Mouse (Mus musculus): ENCODE data around the gene St3gal3. TPM values are rescaled to one million over a fixed set of nuclear protein-coding genes. Genes with fewer than 3 reads are reported as not detected.

Gene St3gal3
- polyA plus RNA-seq, 2 experiments = 0.85 to 3.2 TPM

- Histone ChIP-seq H3K4me3 (ENCODE audit: insufficient read depth in 1 of 2, low read depth in 2 of 2, low read length in 2 of 2) (no peak overlapping the region), H3K9me3 (ENCODE audit: control insufficient read depth, low read length) (no peaks in the 10 kb centered on the region), H3K4me2 (ENCODE audit: low read depth) (no peak overlapping the region), H3K27me3 (ENCODE audit: control insufficient read depth, insufficient read depth, low read length) (no peaks in the 10 kb centered on the region), H3K36me3 (replicated peaks; ENCODE audit: control insufficient read depth, insufficient read depth, low read depth) (no peaks in the 10 kb centered on the region), H3K27ac (no peak overlapping the region), H3K4me1 (replicated peaks; ENCODE audit: control insufficient read depth in 2 of 2, insufficient read depth in 2 of 2, low read length in 1 of 2) (peaks cover 0 to 4% of the 10 kb centered on the region in 2 experiments; a peak in 1 of 4 replicates), H3K9ac (replicated peaks) (no peak overlapping the region)
- 80% methylated on average over 11 of the region's 11 CpGs for WGBS (ENCODE audit: insufficient replicate concordance)
- DNase-seq (ENCODE audit: low read depth in 3 of 3, low spot score in 3 of 3) = no peak
- no peak for ATAC-seq (ENCODE audit: insufficient read depth)
- TF ChIP-seq EP300 (IDR thresholded peaks at IDR 0.05; ENCODE audit: low read depth) = no peak
- no peak for TF ChIP-seq CTCF (IDR thresholded peaks at IDR 0.05; ENCODE audit: low read depth)
Observed at GRCm38 (mm10) chr4:118092784-118093457, 41.8 kb downstream of the St3gal3 start.

DNA sequence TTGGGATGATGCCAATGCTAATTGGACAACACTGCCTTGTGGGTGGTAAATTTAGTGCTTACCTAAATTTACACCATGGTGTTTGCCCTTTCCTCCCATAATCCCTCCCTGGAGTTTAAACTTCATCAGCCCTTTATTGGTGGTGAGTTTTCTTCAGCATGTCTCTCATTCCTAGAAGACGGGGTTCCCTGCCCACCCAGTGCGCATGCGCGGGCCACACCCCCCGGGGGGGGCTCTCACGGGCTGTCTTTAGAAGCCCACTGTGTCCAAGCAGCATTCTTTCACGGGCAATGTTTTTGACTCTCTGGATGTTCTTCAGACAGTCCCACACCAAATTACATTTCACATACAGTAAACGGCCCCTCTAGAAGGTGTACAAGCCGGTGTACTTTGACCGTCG is 44.3 kb downstream of the St3gal3 start:
- TF ChIP-seq CTCF (IDR thresholded peaks at IDR 0.05; ENCODE audit: low read depth) (no peak), EP300 (IDR thresholded peaks at IDR 0.05; ENCODE audit: low read depth) (no peak)
- WGBS (ENCODE audit: insufficient replicate concordance) = 78% methylated on average over 11 of the region's 11 CpGs
- H3K4me1 ChIP-seq (replicated peaks; ENCODE audit: control insufficient read depth in 2 of 2, insufficient read depth in 2 of 2, low read length in 1 of 2) = peaks cover 0 to 4% of the 10 kb centered on the region in 2 experiments; a peak in 1 of 4 replicates
- no peak overlapping the region for H3K4me3 ChIP-seq (ENCODE audit: insufficient read depth in 1 of 2, low read depth in 2 of 2, low read length in 2 of 2)
- no peaks in the 10 kb centered on the region for H3K36me3 ChIP-seq (replicated peaks; ENCODE audit: control insufficient read depth, insufficient read depth, low read depth)
- no peaks in the 10 kb centered on the region for H3K27me3 ChIP-seq (ENCODE audit: control insufficient read depth, insufficient read depth, low read length)
- H3K9ac ChIP-seq (replicated peaks) = no peak overlapping the region
- ATAC-seq (ENCODE audit: insufficient read depth) (no peak), DNase-seq (ENCODE audit: low read depth in 3 of 3, low spot score in 3 of 3) (no peak)
- H3K9me3 ChIP-seq (ENCODE audit: control insufficient read depth, low read length) = no peaks in the 10 kb centered on the region
- no peak overlapping the region for H3K27ac ChIP-seq
- no peak overlapping the region for H3K4me2 ChIP-seq (ENCODE audit: low read depth)

GRCm38 (mm10) chr4:118089939-118090338 is 44.8 kb downstream of the St3gal3 start:
- no peaks in the 10 kb centered on the region for H3K36me3 ChIP-seq (replicated peaks; ENCODE audit: control insufficient read depth, insufficient read depth, low read depth)
- H3K9me3 ChIP-seq (ENCODE audit: control insufficient read depth, low read length) = no peaks in the 10 kb centered on the region
- DNase-seq (ENCODE audit: low read depth in 3 of 3, low spot score in 3 of 3) (no peak), ATAC-seq (ENCODE audit: insufficient read depth) (no peak)
- no peak overlapping the region for H3K27ac ChIP-seq
- TF ChIP-seq CTCF (IDR thresholded peaks at IDR 0.05; ENCODE audit: low read depth) = peak; percentile 87
- TF ChIP-seq EP300 (IDR thresholded peaks at IDR 0.05; ENCODE audit: low read depth) = no peak
- H3K27me3 ChIP-seq (ENCODE audit: control insufficient read depth, insufficient read depth, low read length) = no peaks in the 10 kb centered on the region
- H3K9ac ChIP-seq (replicated peaks) = no peak overlapping the region
- H3K4me1 ChIP-seq (replicated peaks; ENCODE audit: control insufficient read depth in 2 of 2, insufficient read depth in 2 of 2, low read length in 1 of 2) = peaks cover 0 to 4% of the 10 kb centered on the region in 2 experiments; a peak in 1 of 4 replicates
- no peak overlapping the region for H3K4me3 ChIP-seq (ENCODE audit: insufficient read depth in 1 of 2, low read depth in 2 of 2, low read length in 2 of 2)
- WGBS (ENCODE audit: insufficient replicate concordance) = 35% methylated on average over 9 of the region's 9 CpGs
- no peak overlapping the region for H3K4me2 ChIP-seq (ENCODE audit: low read depth)

DNA sequence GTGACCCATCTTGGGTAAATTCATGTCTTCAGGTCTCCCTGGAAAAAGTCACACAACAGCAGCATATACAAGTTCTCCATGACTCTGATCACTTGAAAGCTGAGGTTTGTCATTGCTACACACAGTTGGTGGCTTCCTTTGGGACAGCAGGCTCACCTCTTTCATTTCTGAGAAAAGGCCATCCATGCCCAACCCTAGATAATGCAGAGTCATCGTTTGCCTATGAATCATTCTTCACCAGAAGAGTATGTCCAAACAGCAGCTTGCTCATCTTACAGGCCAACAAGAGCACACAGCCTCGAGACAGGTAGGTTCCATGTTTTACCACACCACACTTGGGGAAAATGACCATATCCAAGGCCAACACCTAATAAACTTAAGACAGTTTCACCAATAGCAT is 45.9 kb downstream of the St3gal3 start:
- WGBS (ENCODE audit: insufficient replicate concordance) = 49% methylated on average over 2 of the region's 2 CpGs
- ATAC-seq (ENCODE audit: insufficient read depth) (no peak), DNase-seq (ENCODE audit: low read depth in 3 of 3, low spot score in 3 of 3) (no peak)
- no peak for TF ChIP-seq EP300 (IDR thresholded peaks at IDR 0.05; ENCODE audit: low read depth)
- no peak for TF ChIP-seq CTCF (IDR thresholded peaks at IDR 0.05; ENCODE audit: low read depth)
- Histone ChIP-seq H3K4me1 (replicated peaks; ENCODE audit: control insufficient read depth in 2 of 2, insufficient read depth in 2 of 2, low read length in 1 of 2) (peaks cover 0 to 4% of the 10 kb centered on the region in 2 experiments; a peak in 1 of 4 replicates), H3K27ac (no peak overlapping the region), H3K9me3 (ENCODE audit: control insufficient read depth, low read length) (no peaks in the 10 kb centered on the region), H3K27me3 (ENCODE audit: control insufficient read depth, insufficient read depth, low read length) (no peaks in the 10 kb centered on the region), H3K9ac (replicated peaks) (no peak overlapping the region), H3K4me2 (ENCODE audit: low read depth) (no peak overlapping the region), H3K4me3 (ENCODE audit: insufficient read depth in 1 of 2, low read depth in 2 of 2, low read length in 2 of 2) (no peak overlapping the region), H3K36me3 (replicated peaks; ENCODE audit: control insufficient read depth, insufficient read depth, low read depth) (no peaks in the 10 kb centered on the region)

GRCm38 (mm10) chr4:118085025-118085424 is 49.7 kb downstream of the St3gal3 start:
- TF ChIP-seq EP300 (IDR thresholded peaks at IDR 0.05; ENCODE audit: low read depth) = no peak
- TF ChIP-seq CTCF (IDR thresholded peaks at IDR 0.05; ENCODE audit: low read depth) = no peak
- no peak for DNase-seq (ENCODE audit: low read depth in 3 of 3, low spot score in 3 of 3)
- no peak overlapping the region for H3K27ac ChIP-seq
- no peak overlapping the region for H3K4me2 ChIP-seq (ENCODE audit: low read depth)
- H3K27me3 ChIP-seq (ENCODE audit: control insufficient read depth, insufficient read depth, low read length) = no peaks in the 10 kb centered on the region
- no peaks in the 10 kb centered on the region for H3K9me3 ChIP-seq (ENCODE audit: control insufficient read depth, low read length)
- no peaks in the 10 kb centered on the region for H3K36me3 ChIP-seq (replicated peaks; ENCODE audit: control insufficient read depth, insufficient read depth, low read depth)
- H3K4me1 ChIP-seq (replicated peaks; ENCODE audit: control insufficient read depth in 2 of 2, insufficient read depth in 2 of 2, low read length in 1 of 2) = peaks cover 25 to 32% of the 10 kb centered on the region in 2 experiments
- ATAC-seq (ENCODE audit: insufficient read depth) = no peak
- no peak overlapping the region for H3K9ac ChIP-seq (replicated peaks)
- no peak overlapping the region for H3K4me3 ChIP-seq (ENCODE audit: insufficient read depth in 1 of 2, low read depth in 2 of 2, low read length in 2 of 2)
- 72% methylated on average over 4 of the region's 4 CpGs for WGBS (ENCODE audit: insufficient replicate concordance)
